Mouse (Mus musculus) cerebellum, postnatal 4 days (tissue): ENCODE data around the gene Evl.
"Not testable (repeated sequence)": the region's sequence is repeated elsewhere in the genome, so short reads cannot be mapped to it uniquely, and the experiment has no call there.

Source experiments
- DNase-seq, 2 experiments: peaks; one replicate each; pipeline ENCODE4 v3.0.0; 2022; ENCODE audit warnings: low spot score in 2 of 2, mixed read lengths in 1 of 2

Evl gene

DNA sequence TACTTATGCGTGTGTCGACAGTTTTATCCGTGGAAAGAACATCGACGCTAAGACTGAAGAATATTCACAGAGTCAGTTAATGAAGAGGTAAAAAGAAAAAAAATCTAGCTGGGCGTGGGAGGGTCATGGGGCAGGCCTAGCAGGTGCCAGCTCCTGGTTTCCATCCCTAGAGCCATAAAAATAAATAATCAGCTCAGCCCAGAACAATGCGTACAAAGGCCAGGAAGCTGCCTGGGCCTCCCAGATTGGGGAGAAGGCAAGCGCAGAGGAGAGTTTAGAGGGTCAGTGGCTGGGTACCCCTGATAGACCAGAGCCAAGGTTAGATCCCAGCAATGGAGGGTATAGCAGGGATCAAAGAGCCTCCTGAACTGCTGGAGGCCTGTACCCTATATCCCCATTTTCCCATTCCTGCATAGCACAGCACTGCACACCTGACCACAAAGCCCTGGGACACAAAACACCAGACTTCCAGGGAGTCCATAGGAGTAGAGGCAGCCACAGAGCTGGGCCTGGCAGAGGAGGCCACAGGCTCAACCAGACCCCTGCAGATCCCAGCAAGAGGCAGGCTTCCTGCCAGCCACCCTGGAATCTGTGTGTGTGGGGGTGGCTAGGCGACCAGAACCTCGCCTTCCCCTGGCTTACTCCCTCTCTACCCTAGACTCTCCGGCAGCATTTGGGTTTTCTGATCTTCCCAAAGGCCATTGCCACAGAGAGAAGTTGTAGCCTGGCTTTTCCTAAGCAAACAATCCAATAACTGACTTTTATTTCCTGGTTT lies 144.4 kb downstream of the Evl start:
- no peak for DNase-seq

DNA sequence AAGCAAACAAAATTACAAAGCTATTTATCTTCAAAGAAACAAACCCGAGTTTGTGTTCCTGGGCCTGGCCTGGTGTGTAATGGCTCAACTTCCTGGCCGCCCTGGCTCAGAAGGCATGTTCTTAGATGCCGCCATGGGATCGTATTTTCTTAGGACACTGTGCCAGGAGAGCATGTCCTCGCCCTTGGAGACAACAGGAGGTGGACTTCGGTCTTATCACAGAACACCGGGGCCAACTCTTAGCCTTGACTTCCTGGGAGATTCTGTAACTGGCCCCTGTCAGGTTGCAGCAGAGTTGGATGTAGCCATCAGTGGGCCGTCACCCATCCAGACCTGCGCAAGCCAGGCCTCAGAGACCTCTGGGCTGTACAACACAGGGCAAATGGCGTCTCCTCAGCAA lies 145.1 kb downstream of the Evl start:
- no peak for DNase-seq

DNA sequence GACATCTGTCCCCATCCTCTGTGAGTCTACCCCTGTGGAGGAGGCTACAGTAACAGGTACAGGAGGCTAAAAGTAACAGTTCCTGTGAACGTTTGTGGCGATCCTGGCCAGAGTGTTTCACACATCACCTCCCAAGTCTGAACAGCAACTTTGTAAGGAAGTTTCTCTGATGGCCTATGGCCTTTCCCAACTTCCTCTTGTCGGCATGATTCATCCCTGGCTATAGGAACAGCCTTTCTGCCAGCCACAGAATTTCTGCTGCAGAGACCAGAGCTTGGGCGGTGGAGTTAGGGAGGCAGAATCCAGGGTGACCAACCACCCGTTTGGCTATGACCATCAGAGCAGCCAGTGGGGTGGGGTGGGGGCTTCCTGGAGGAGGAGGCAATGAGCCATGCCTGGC lies 145.5 kb downstream of the Evl start:
- no peak for DNase-seq

DNA sequence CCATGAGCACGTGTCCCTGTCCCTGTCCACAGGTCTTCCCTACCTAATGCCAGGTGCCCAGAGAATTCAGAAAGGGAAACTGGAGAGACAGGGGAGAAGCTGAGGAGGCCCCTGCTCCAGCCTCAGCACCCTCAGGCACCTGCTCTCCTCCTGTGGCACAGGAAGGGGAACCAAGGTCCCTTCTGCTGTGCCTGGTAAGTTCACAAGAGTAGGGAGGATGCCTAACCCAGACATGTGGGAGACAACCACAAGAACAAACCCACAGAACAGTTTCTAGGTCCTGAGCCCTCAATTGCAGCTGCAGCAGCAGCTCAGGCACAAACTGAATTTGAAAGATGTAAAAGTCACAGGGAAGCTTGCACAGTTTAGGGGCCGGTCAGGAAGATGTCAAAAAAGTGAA lies 146.7 kb downstream of the Evl start:
- DNase-seq, result no peak

DNA sequence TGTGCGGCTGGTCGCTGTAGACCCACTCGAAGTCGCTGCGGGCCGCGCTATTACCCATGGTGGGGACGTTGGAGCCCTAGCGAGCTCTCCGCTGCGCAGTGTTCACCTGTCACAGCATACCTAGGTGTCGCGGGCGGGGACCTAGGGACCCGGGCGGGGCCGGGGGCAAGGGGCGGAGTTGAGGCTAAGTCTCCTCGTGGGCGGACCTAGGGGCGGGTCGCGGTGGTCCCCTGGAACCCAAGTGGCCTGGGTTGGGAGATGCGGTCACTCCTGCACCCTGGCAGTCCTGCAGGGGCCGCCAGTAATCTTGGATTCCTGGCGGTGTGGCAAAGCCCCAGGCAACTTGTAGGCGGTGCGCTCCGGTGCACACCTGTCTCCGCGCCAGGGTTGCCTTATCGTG lies 147.7 kb downstream of the Evl start, which contains the start of gene Degs2:
Degs2 (minus strand) TSS at position 131 of the 400 bp plus-strand sequence.
- DNase-seq, result no peak

DNA sequence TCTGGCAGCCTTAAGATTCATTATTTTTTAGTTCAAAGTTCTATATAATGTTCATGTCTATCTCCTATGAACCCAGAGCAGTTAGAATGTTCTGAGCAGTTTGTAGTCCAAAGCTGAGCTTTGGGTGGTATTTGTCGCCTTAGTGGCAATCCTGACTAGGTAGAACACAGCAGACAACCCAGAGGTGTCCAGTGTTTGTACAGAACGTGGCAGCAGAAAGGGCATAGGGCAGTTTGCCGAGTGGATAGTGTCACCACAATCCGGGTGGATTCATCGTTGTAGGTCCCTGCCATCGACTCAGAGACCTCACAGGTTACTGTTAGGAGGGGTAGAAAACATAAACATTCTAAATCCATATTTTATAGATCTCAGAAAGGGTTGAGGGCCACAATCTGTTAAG lies 151.0 kb downstream of the Evl start:
- no peak for DNase-seq

DNA sequence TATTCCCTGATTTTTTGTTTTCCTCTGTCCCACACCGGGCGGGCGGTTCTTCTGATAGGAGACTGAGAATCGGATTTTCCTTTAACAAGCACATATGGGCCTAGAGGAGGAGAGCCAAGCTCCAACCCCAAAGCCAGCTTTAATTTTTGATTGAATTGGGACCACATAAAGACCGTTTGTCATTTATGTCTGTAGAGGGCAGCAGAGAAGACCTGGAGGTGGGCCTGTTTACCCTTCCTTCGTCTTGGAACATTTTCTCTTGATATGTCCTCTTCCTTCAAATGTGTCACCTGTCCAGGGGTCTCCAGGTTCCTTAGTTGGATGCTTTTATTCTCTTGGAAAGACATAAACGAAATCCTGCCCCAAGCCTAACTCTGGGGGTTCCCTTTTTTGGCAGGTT lies 151.6 kb downstream of the Evl start:
- no peak for DNase-seq

DNA sequence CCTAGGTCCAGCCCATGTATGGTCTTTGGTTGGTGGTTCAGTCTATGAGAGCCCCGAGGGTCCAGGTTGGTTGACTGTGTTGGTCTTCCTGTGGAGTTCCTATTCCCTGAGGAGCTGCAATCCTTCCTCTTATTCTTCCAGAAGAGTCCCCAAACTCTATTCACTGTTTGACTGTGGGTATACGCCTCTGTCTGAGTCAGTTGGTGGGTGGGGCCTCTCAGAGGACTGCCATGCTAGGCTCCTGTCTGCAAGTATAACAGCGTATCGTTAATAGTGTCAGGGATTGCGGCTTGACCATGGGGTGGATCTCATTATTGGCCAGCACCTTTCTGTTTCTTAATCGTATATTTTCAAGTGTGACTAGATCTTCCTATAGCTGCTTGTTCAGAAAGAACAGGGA lies 154.9 kb downstream of the Evl start:
- DNase-seq, result no peak

DNA sequence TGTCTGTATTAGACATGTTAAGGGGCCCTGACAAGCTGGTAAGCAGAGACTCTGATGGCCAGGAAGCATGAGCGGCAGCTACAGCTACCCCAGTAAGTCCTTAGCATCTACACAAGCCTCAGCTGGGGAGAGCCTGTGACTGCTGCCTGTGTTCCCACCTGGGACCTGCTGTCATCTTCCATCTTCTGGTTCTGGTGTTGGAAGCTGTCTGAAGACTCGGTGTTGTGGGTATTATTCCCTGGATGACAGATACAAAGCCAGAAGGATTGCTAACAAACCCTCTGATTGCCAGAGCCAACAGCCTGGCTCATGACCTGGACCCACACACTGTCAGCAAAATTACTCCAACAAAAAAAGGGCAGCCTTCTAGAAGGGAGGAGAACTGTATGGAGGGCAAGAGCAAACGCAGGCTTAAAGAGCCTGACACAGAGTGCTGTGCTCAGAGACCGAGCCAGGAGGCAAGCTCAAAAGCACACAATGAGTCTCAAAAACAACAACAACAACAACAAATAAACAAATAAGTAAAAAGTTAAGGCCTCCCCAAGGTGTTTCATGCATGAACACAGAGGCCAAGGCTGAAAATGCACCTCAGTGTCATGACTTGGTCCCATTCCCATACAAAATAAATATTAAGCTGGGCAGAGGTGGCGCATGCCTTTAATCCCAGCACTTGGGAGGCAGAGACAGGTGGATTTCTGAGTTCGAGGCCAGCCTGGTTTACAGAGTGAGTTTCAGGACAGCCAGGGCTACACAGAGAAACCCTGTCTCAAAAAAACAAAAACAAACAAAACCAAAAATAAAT lies 155.6 kb downstream of the Evl start:
- DNase-seq, result no peak

DNA sequence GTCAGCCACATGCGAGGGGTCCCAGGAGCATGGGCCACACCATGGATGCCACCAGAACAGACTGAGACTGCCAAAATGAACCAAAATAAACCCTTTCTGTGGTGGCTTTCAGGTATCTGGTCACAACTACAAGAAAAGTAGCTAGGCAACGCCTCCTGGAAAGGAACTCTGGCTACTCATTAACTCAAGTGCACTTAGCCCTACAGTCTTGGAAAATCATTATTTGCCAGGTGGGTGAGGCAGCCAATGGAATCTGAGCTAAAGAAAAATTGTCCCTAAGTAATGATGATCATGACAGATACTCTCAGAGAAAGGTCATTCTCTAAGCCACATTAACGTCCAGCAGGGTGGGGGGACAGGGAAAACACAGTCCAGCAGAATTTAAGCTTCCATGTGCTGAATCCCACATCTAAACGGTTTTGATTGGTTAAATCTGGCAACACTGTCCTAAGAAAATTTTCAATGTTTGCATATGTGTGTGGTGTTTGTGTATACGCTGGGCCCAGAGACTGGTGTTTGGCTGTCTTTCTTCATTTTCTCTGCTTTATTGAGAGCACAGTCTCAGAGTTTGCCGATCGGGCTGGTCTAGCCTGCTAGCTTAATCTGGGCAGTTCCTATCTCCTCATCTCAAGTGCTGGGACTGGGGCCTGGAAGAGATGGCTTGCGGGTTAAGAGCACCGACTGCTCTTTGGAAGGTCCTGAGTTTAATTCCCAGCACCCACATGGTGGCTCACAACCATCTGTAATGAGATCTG lies 156.5 kb downstream of the Evl start:
- DNase-seq, result no peak

DNA sequence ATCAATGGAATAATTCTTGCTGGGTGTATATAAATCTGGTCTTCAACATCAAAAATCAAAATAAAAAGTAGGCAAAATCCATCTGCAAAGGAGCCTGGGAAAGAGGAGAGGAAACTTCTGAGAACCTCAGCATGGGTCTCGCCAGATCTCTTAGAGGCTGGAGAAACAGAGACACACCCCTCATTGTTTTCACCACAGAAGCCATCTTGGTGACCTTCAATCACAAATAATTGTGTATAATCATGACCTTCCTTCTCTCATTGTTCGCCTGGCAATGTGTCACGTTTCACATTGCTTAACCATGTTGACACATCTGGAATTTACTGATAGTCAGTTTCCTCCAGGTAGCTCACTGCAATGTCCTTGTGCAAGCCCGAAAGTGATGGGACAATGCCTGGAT lies 158.0 kb downstream of the Evl start:
- no peak for DNase-seq

DNA sequence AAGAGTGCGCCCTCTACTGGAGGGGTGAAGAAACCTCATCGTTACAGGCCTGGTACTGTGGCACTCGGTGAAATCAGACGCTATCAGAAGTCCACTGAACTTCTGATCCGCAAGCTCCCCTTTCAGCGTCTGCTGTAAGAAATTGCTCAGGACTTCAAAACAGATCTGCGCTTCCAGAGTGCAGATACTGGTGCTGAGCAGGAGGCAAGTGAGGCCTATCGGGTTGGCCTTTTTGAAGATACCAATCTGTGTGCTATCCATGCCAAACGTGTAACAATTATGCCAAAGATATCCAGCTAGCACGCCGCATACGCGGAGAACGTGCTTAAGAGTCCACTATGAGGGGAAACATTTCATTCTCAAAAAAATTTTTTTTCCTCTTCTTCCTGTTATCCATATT lies 159.5 kb downstream of the Evl start:
- not testable (repeated sequence) for DNase-seq

DNA sequence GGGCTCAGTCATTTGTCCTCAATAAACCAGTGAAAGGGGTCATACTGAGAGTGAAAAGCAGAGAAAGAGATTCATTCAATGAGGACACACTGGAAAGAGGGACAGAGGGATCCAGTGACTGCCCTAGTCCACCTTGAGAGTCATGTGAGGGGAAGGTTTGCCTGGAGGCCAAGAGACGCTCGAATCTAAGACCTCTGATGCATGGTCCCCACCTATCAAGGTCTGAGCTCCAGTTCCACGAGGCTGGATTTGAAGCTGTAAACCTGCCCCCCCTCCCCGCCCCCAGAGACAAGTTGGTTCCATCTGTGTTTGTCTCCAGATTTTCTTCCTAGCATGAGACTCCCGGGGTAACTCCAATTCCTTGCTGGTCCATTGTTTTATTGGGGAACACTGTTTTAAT lies 161.3 kb downstream of the Evl start:
- no peak for DNase-seq

DNA sequence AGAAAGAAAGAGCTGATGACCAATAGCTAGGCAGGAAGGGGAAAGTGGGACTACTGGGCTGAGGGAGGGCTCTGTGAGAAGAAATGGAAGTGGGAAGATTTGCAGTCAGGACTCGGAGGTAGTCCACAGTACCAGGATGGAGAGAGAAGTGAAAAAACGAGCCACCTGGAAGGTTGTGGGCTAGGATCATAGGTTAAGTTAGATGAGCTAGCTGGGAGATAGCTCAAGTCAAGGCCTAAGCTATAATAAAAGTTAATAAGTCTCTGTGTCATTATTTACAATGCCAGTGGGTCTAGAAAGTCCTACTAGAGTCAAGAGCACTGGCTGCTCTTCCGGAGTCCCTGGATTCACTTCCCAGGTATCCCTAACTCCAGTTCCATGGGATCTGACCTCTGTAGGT lies 164.0 kb downstream of the Evl start:
- DNase-seq, result no peak

DNA sequence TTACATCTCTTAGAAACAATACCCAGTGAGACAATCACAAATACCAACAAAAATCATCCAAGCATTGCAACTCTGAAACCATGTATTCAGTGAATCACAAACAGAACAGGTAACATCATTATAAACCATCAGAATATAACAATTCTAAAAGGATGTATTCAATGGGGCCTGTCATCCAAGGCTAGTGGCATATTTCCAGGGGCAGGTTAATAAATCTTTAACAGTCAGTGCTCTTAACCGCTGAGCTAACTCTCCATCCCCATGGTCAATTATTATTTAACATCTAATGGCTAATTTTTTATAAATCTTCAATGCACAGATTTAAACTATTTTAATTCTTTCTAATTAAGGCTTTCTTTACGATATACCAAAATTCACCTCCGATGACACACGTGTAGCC lies 167.9 kb downstream of the Evl start:
- DNase-seq, result no peak

DNA sequence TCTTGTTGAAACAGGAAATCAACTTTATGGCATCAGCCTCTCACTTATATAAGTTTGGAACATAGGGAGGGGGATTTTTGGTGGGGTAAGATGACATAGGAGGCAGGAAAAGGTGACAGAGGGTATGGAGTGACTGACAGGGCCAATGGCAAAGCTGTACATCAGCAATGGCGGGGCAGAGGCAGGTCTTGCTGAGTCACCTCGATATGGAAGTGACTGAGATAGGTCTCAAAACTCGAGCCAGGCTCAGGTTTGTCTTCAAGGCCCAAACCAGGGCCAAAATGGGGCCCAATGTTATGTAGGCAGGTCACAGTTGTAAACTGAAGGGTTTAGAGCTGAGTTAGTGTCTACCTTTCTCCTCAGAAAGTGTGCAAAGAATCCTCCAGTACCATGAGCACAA lies 169.3 kb downstream of the Evl start:
- DNase-seq, result no peak

DNA sequence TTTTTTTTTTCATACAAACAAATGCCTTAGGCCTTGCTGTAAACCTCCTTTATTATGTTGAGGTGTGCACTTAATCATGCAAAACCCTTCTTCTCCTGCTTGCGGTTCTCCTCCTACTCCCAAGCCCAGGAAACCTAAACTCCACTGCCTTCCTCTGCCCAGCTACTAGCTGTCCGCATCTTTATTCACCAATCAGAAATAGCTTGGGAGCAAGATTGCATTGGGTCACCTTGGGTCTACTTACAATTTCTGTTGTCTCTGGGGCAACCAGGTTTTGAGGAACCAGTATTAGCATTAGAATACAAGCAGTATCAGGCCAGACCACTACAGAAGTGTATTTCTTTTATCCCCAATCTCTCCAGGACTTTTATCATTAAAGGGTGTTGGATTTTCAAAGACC lies 179.9 kb downstream of the Evl start:
- DNase-seq, result no peak

DNA sequence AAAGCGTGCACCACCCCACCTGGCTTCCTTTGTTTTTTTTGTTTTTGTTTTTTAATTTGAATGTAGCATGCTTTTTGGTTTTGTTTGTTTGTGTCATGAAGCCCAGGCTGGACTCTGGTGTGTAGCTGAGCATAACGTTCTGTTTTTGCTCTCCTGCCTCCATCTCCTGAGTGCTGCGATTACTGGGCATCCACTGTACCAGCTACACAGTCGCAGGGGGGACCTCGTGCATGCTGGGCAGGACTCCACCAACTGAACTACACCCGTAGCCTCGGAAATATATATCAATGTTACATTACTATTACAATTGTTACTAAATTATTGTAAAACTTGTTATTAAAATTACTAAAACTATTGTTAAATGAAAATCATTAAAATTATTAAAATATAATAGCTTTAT lies 183.3 kb downstream of the Evl start:
- no peak for DNase-seq
